Mouse (Mus musculus): Measurements from ENCODE around the gene Tlcd2.
"Not testable (repeated sequence)": the region's sequence is repeated elsewhere in the genome, so short reads cannot be mapped to it uniquely, and the experiment has no call there.

Tlcd2 gene

GRCm38 (mm10) chr11:75450304-75450908, 11.1 kb upstream of the Tlcd2 start:
- no peak for DNase-seq

GRCm38 (mm10) chr11:75450936-75451335, 10.6 kb upstream of the Tlcd2 start:
- DNase-seq, result no peak

- no peak for DNase-seq
Measured at GRCm38 (mm10) chr11:75452081-75452480, 9.4 kb upstream of the Tlcd2 start.

GRCm38 (mm10) chr11:75452812-75453557, 8.5 kb upstream of the Tlcd2 start:
- DNase-seq, result no peak

GRCm38 (mm10) chr11:75453991-75454930, 7.3 kb upstream of the Tlcd2 start, which contains the start of gene Wdr81:
Gene Wdr81 (minus strand): TSS chr11:75454717.
- peak; percentile 78 for DNase-seq

GRCm38 (mm10) chr11:75455041-75455736, 6.3 kb upstream of the Tlcd2 start:
- DNase-seq, result no peak

- not testable (repeated sequence) for DNase-seq
Measured at GRCm38 (mm10) chr11:75455971-75456370, 5.5 kb upstream of the Tlcd2 start.

- DNase-seq, result no peak
Measured at GRCm38 (mm10) chr11:75456440-75456871, 5.1 kb upstream of the Tlcd2 start.

- DNase-seq, result no peak
Measured at GRCm38 (mm10) chr11:75458169-75458568, 3.3 kb upstream of the Tlcd2 start.

- no peak for DNase-seq
Measured at GRCm38 (mm10) chr11:75458628-75459041, 2.9 kb upstream of the Tlcd2 start.

GRCm38 (mm10) chr11:75459141-75459711, 2.3 kb upstream of the Tlcd2 start:
- no peak for DNase-seq

GRCm38 (mm10) chr11:75459751-75460102, 1.8 kb upstream of the Tlcd2 start:
- no peak for DNase-seq

- peak; percentile 80 for DNase-seq
Measured at GRCm38 (mm10) chr11:75460103-75460843, 1.2 kb upstream of the Tlcd2 start.

- peak; percentile 31 for DNase-seq
Measured at GRCm38 (mm10) chr11:75461743-75462252, 283 bp downstream of the Tlcd2 start.

- DNase-seq, result peak; percentile 25
Measured at GRCm38 (mm10) chr11:75462253-75462783, 803 bp downstream of the Tlcd2 start.

- peak; percentile 59 for DNase-seq
Measured at GRCm38 (mm10) chr11:75462865-75463336, 1.4 kb downstream of the Tlcd2 start.

- no peak for DNase-seq
Measured at GRCm38 (mm10) chr11:75463624-75464023, 2.1 kb downstream of the Tlcd2 start.

GRCm38 (mm10) chr11:75464417-75464816, 2.9 kb downstream of the Tlcd2 start:
- no peak for DNase-seq

- no peak for DNase-seq
Measured at GRCm38 (mm10) chr11:75465051-75465450, 3.5 kb downstream of the Tlcd2 start.

- no peak for DNase-seq
Measured at GRCm38 (mm10) chr11:75466731-75467505, 5.4 kb downstream of the Tlcd2 start.
